Mouse (Mus musculus): Measurements from ENCODE around the gene Pmm1. TPM values are rescaled to one million over a fixed set of nuclear protein-coding genes. Genes with fewer than 3 reads are reported as not detected.
"Not testable (repeated sequence)": the region's sequence is repeated elsewhere in the genome, so short reads cannot be mapped to it uniquely, and the experiment has no call there.

The Pmm1 gene
- polyA plus RNA-seq, 1 experiment from 2014 or later = 43.0 TPM

DNA sequence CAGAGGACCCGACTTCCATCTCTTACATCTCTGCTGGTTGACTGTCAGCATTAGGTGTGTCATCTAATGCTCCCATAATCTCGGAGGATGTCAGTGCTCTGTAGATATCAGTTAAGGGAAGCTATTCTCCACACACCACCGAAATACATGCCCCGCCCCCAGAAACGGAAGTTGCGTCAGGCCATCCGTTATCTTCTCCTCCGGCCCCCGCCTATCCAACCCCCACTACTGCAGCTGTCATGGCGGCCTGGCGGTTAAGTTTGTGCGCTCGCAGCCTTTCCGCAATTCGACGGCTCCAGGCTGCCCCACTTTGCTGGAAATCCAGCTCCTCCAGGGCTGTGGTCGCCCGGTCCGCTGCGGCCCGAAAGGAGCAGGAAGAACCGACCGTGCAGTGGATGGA lies 19.6 kb upstream of the Pmm1 start, which contains the start of gene 1700029P11Rik:
TSS of gene 1700029P11Rik (plus strand) at position 220 of the 400 bp plus-strand sequence.
- WGBS = 96% methylated on average over 20 of the region's 23 CpGs
- no peak within 1 kb of the TSS for H3K4me3 ChIP-seq (ENCODE audit: low read depth, low read length)
- no peaks in the 10 kb centered on the region for H3K4me1 ChIP-seq (ENCODE audit: control insufficient read depth, insufficient read depth, low read length)
- H3K4me2 ChIP-seq (ENCODE audit: low read depth, low read length) = no peak within 1 kb of the TSS
- H3K27me3 ChIP-seq (replicated peaks; ENCODE audit: control insufficient read depth, insufficient read depth, low read length) = no peaks in the 10 kb centered on the region
- no peak within 1 kb of the TSS for H3K9ac ChIP-seq (ENCODE audit: low read depth, low read length)
- H3K36me3 ChIP-seq (ENCODE audit: control insufficient read depth, insufficient read depth, low read length) = no peaks in the 10 kb centered on the region
- H3K9me3 ChIP-seq (ENCODE audit: control insufficient read depth, low read length) = no peaks in the 10 kb centered on the region
- ATAC-seq (ENCODE audit: low read depth) (no peak), DNase-seq (ENCODE audit: low spot score) (no peak)
- no peak within 1 kb of the TSS for H3K27ac ChIP-seq (replicated peaks; ENCODE audit: low read depth, low read length)

DNA sequence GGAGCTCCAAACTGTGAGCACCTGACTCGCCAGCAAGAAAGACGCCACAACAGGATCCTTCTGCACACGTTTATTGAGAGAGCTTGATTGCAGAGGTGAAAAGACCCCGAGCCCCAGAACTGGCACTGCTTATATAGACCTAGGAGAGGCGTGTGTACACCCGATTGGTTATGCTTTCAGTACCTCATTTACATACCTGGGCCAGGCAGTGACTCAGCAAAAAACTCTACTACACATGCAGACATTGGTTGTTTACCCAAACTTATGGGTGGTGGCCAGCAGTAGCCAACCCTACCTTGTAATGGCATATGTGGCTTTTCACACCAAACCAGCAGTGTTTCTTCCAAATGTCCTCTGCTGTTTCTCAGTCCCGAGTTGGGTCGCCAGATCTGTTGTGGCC lies 14.4 kb upstream of the Pmm1 start:
- H3K9ac ChIP-seq (ENCODE audit: low read depth, low read length); DNase-seq (ENCODE audit: low spot score); H3K27me3 ChIP-seq (replicated peaks; ENCODE audit: control insufficient read depth, insufficient read depth, low read length); H3K4me3 ChIP-seq (ENCODE audit: low read depth, low read length); H3K4me2 ChIP-seq (ENCODE audit: low read depth, low read length); H3K9me3 ChIP-seq (ENCODE audit: control insufficient read depth, low read length); H3K27ac ChIP-seq (replicated peaks; ENCODE audit: low read depth, low read length); H3K36me3 ChIP-seq (ENCODE audit: control insufficient read depth, insufficient read depth, low read length); ATAC-seq (ENCODE audit: low read depth); H3K4me1 ChIP-seq (ENCODE audit: control insufficient read depth, insufficient read depth, low read length): not testable (repeated sequence)
- 94% methylated on average over 8 of the region's 8 CpGs for WGBS

DNA sequence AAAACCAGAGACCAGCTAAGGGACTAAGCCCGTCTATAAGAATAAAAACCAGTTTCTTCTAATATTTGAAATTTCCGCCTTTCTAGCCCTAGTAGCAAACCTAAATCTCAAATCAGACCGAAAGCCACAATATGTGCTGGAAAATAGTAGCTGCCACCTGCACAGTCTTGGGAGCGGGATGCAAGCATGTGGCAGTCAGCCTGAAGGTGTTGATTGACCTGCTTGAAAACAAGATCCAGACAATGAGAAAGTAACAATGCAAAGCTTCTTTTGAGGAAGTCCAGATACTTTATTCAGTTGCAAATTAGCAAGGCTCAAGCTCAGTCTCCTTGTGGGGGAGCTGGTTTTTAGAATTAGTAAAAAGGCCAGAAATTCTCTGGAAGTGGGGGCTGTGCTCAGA lies 9.8 kb upstream of the Pmm1 start:
- H3K4me1 ChIP-seq (ENCODE audit: control insufficient read depth, insufficient read depth, low read length) = not testable (repeated sequence)
- WGBS = 90% methylated on average over 4 of the region's 4 CpGs

DNA sequence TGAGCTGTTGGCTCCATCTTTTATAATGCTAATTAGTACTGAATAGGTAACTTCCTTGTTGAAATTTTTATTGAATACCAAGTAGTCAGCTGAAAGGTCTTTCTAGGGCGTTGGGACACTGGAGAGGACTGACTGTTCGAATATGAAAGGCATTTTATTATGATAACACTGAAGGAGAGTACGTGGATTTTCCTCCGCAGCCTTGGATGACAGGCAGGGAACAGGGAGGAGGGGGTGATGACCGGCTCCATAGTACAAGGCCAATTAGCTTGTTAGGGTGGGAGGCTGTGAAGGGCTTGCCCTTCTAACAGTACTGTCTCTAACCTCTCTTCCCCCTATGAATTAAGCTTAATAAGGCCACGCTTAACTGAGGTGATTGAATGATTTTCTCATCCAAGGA lies 8.9 kb upstream of the Pmm1 start:
- H3K4me3 ChIP-seq (ENCODE audit: low read depth, low read length); H3K9ac ChIP-seq (ENCODE audit: low read depth, low read length); H3K27ac ChIP-seq (replicated peaks; ENCODE audit: low read depth, low read length); H3K27me3 ChIP-seq (replicated peaks; ENCODE audit: control insufficient read depth, insufficient read depth, low read length); H3K4me2 ChIP-seq (ENCODE audit: low read depth, low read length); ATAC-seq (ENCODE audit: low read depth); H3K4me1 ChIP-seq (ENCODE audit: control insufficient read depth, insufficient read depth, low read length); H3K36me3 ChIP-seq (ENCODE audit: control insufficient read depth, insufficient read depth, low read length); DNase-seq (ENCODE audit: low spot score); H3K9me3 ChIP-seq (ENCODE audit: control insufficient read depth, low read length): not testable (repeated sequence)
- 72% methylated on average over 6 of the region's 6 CpGs for WGBS

More for the DNA sequence above, 9.8 kb upstream of the Pmm1 start:
- not testable (repeated sequence) for H3K9ac ChIP-seq (ENCODE audit: low read depth, low read length); H3K9me3 ChIP-seq (ENCODE audit: control insufficient read depth, low read length); H3K4me3 ChIP-seq (ENCODE audit: low read depth, low read length); H3K4me2 ChIP-seq (ENCODE audit: low read depth, low read length); H3K36me3 ChIP-seq (ENCODE audit: control insufficient read depth, insufficient read depth, low read length); H3K27me3 ChIP-seq (replicated peaks; ENCODE audit: control insufficient read depth, insufficient read depth, low read length); DNase-seq (ENCODE audit: low spot score); H3K27ac ChIP-seq (replicated peaks; ENCODE audit: low read depth, low read length); ATAC-seq (ENCODE audit: low read depth)

DNA sequence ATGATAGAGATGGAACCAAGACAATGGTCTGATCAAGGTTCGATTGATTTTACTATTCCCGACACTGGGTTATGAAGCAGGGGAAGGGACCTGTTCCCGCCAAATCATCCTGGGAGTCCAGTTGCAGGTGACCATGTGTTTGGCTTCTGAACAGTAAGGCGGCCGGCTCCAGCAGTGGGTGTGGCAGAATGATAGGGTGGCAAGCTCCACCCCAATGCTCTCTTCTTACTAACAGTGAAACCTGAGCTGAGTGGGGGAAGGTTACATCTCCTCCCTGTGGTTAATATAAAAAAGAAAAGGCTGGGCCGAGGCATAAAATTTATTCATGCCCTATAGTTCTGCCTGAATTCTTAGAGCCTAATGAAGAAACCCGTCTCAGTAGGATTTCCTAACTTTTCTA lies 8.4 kb upstream of the Pmm1 start:
- H3K9me3 ChIP-seq (ENCODE audit: control insufficient read depth, low read length) = peaks cover 8% of the 10 kb centered on the region
- no peaks in the 10 kb centered on the region for H3K4me1 ChIP-seq (ENCODE audit: control insufficient read depth, insufficient read depth, low read length)
- ATAC-seq (ENCODE audit: low read depth) = no peak
- no peaks in the 10 kb centered on the region for H3K36me3 ChIP-seq (ENCODE audit: control insufficient read depth, insufficient read depth, low read length)
- H3K4me2 ChIP-seq (ENCODE audit: low read depth, low read length) = no peak overlapping the region
- no peaks in the 10 kb centered on the region for H3K27me3 ChIP-seq (replicated peaks; ENCODE audit: control insufficient read depth, insufficient read depth, low read length)
- no peak overlapping the region for H3K27ac ChIP-seq (replicated peaks; ENCODE audit: low read depth, low read length)
- WGBS = 52% methylated on average over 7 of the region's 7 CpGs
- H3K4me3 ChIP-seq (ENCODE audit: low read depth, low read length) = no peak overlapping the region
- DNase-seq (ENCODE audit: low spot score) = peak; percentile 42
- H3K9ac ChIP-seq (ENCODE audit: low read depth, low read length) = no peak overlapping the region

DNA sequence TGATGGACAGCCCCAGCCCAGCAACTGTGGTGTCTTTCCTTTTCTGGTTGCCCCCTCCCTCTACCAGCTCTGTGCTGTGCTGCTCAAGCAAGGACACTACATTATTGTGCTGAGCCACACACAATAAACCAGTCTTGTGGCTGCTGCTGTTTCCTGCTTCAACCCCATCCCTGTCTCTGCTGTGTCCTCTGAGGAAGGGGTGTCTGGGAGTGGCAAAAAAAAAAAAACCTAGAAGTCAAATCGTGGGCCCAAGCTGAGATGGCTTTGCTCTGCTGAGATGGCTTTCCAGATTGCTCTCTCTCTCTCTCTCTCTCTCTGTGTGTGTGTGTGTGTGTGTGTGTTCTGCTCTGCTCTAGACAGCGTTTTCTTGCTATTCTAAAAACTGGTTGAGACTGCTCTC lies 7.7 kb upstream of the Pmm1 start:
- no peak for DNase-seq (ENCODE audit: low spot score)
- H3K27me3 ChIP-seq (replicated peaks; ENCODE audit: control insufficient read depth, insufficient read depth, low read length) = no peaks in the 10 kb centered on the region

DNA sequence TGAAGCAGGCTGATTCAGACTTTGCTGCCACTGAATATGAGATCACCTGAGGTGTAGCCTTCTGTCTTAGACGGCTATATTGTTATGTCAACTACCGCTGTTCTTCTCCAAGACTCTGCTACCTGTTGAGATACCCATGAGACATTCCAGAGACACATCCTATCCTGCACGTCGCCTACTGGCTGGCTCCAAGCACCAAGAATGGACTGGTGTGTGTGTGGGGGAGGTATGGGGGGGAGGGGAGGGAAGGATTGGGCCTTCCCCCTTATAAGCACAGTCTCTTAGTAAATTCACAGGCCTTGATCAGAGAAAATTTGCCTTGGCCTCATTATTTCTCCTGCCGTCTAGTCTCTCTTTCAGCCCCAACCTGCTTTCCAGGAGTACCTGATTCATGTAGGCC lies 7.1 kb upstream of the Pmm1 start:
- Histone ChIP-seq H3K4me3 (ENCODE audit: low read depth, low read length) (no peak overlapping the region), H3K4me2 (ENCODE audit: low read depth, low read length) (no peak overlapping the region), H3K36me3 (ENCODE audit: control insufficient read depth, insufficient read depth, low read length) (no peaks in the 10 kb centered on the region), H3K9me3 (ENCODE audit: control insufficient read depth, low read length) (peaks cover 5% of the 10 kb centered on the region; the same call in 1 of the 2 replicates), H3K27ac (replicated peaks; ENCODE audit: low read depth, low read length) (no peak overlapping the region), H3K9ac (ENCODE audit: low read depth, low read length) (no peak overlapping the region), H3K27me3 (replicated peaks; ENCODE audit: control insufficient read depth, insufficient read depth, low read length) (no peaks in the 10 kb centered on the region), H3K4me1 (ENCODE audit: control insufficient read depth, insufficient read depth, low read length) (no peaks in the 10 kb centered on the region)
- no peak for DNase-seq (ENCODE audit: low spot score)
- 85% methylated on average over 5 of the region's 5 CpGs for WGBS
- no peak for ATAC-seq (ENCODE audit: low read depth)

More for the DNA sequence above, 7.7 kb upstream of the Pmm1 start:
- no peak for ATAC-seq (ENCODE audit: low read depth)
- H3K9me3 ChIP-seq (ENCODE audit: control insufficient read depth, low read length) = peaks cover 8% of the 10 kb centered on the region
- no peaks in the 10 kb centered on the region for H3K36me3 ChIP-seq (ENCODE audit: control insufficient read depth, insufficient read depth, low read length)
- no peak overlapping the region for H3K4me3 ChIP-seq (ENCODE audit: low read depth, low read length)
- H3K9ac ChIP-seq (ENCODE audit: low read depth, low read length) = no peak overlapping the region
- 57% methylated on average over 2 of the region's 2 CpGs for WGBS
- no peak overlapping the region for H3K27ac ChIP-seq (replicated peaks; ENCODE audit: low read depth, low read length)
- no peak overlapping the region for H3K4me2 ChIP-seq (ENCODE audit: low read depth, low read length)
- no peaks in the 10 kb centered on the region for H3K4me1 ChIP-seq (ENCODE audit: control insufficient read depth, insufficient read depth, low read length)

DNA sequence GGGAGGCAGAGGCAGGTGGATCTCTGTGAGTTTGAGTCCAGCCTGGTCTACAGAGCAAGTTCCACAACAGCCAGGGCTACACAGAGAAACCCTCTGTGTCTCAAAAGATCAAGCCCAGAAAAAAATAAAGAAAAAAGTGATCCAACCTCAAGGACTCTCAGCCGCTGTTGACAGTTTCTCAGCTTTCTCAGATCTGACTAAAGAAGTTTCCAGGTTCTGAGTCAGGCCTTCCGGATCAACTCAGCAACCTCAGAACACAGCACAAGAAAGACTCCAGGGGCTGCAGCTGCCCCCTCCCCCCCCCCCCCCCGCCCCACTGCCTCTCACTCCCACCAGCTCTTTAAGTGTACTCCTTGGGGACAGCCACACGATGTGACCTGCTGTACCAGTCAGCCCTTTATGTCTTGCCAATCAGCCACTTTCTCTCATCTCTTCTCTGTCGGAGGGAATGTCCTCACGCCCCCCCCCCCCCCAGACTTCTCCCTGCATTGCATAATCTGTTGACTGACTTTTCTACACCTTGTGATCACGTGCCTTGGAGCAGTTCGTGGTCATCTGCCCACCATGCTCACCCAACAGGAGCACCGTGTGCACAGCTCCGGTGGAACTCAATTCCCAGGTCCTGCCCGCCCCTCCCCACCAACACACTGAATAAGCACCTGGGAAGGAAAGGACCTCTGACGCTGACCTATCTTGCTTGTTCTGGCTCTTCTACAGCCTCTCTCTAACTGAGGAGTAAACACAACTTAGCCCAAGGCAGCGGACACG lies 5.5 kb upstream of the Pmm1 start:
- no peaks in the 10 kb centered on the region for H3K9me3 ChIP-seq (ENCODE audit: control insufficient read depth, low read length)
- H3K27me3 ChIP-seq (replicated peaks; ENCODE audit: control insufficient read depth, insufficient read depth, low read length) = no peaks in the 10 kb centered on the region
- no peak for ATAC-seq (ENCODE audit: low read depth)
- no peak overlapping the region for H3K9ac ChIP-seq (ENCODE audit: low read depth, low read length)
- no peak for DNase-seq (ENCODE audit: low spot score)
- no peak overlapping the region for H3K4me3 ChIP-seq (ENCODE audit: low read depth, low read length)
- 82% methylated on average over 12 of the region's 14 CpGs for WGBS
- no peaks in the 10 kb centered on the region for H3K4me1 ChIP-seq (ENCODE audit: control insufficient read depth, insufficient read depth, low read length)
- no peak overlapping the region for H3K27ac ChIP-seq (replicated peaks; ENCODE audit: low read depth, low read length)
- H3K36me3 ChIP-seq (ENCODE audit: control insufficient read depth, insufficient read depth, low read length) = no peaks in the 10 kb centered on the region
- H3K4me2 ChIP-seq (ENCODE audit: low read depth, low read length) = no peak overlapping the region

DNA sequence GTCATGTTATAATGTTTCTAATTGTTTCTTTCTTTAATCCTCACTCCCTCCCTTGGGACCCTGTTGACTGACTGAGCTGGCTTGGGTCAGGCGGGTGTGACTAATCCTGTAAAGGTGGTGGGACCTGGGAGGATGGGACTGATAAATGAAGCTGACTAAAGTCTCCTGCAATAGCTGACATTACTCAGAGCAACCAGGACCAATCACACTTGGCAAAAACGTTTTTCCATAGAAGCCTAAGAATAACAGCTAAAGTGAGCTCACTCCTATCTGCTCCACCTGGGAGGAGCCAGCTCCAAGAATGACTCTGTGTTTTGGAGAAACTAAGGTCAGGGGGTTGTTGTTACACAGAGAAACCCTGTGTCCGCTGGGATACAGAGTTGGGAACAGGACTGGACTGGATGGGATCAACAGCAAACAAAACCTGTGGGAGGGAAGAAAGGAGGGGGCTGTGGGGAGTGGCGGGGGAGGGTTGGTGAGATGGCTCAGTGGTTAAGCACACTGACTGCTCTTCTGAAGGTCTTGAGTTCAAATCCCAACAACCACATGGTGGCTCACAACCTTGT lies 4.3 kb upstream of the Pmm1 start:
- Histone ChIP-seq H3K36me3 (ENCODE audit: control insufficient read depth, insufficient read depth, low read length) (no peaks in the 10 kb centered on the region), H3K9ac (ENCODE audit: low read depth, low read length) (no peak overlapping the region), H3K4me2 (ENCODE audit: low read depth, low read length) (no peak overlapping the region), H3K4me3 (ENCODE audit: low read depth, low read length) (no peak overlapping the region), H3K4me1 (ENCODE audit: control insufficient read depth, insufficient read depth, low read length) (no peaks in the 10 kb centered on the region), H3K27ac (replicated peaks; ENCODE audit: low read depth, low read length) (no peak overlapping the region), H3K27me3 (replicated peaks; ENCODE audit: control insufficient read depth, insufficient read depth, low read length) (no peaks in the 10 kb centered on the region), H3K9me3 (ENCODE audit: control insufficient read depth, low read length) (no peaks in the 10 kb centered on the region)
- whole genome bisulfite sequencing = 45% methylated on average over 4 of the region's 4 CpGs
- no peak for DNase-seq (ENCODE audit: low spot score)
- no peak for ATAC-seq (ENCODE audit: low read depth)

Measured in embryonic facial prominence, embryonic 14.5 days (tissue).